Mouse (Mus musculus) layer of hippocampus, postnatal 10 days (tissue): Measurements from ENCODE around the gene Trpm8. TPM values are rescaled to one million over a fixed set of nuclear protein-coding genes. Genes with fewer than 3 reads are reported as not detected.

Source experiments
- DNase-seq, 2 experiments: peaks; one replicate each; pipeline ENCODE4 v3.0.0; 2021; ENCODE audit warnings: low spot score in 2 of 2
- total RNA-seq, 2 experiments: library from RNA; stranded (reverse); gene quantifications; 2 replicates each; pipeline ENCODE4 v1.2.3; 2021

Trpm8 gene
- total RNA-seq, 2 experiments from 2014 or later: 0.51 to 0.71 TPM

DNA sequence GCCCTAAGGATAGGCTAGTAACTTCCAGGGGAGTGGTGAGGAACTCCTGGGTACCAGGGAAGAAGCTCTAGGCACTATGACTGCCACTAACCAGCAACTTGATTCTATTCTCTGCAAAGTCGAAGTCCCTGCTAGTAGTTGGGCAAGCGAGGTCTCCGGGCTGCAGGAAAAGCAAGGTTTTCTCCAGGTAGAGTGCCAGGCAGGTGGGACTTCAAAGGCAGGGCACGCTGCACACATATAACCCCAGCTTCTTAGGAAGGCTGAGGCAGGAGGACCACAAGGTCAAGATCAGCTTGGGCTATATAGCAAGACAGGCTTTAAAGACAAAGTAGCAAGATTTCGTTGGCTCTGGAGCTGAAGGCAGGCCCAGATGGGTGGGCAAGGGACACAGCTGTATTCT is 13.7 kb upstream of the Trpm8 start:
- no peak for DNase-seq

GRCm38 (mm10) chr1:88264237-88264868 is 13.1 kb upstream of the Trpm8 start:
- no peak for DNase-seq

DNA sequence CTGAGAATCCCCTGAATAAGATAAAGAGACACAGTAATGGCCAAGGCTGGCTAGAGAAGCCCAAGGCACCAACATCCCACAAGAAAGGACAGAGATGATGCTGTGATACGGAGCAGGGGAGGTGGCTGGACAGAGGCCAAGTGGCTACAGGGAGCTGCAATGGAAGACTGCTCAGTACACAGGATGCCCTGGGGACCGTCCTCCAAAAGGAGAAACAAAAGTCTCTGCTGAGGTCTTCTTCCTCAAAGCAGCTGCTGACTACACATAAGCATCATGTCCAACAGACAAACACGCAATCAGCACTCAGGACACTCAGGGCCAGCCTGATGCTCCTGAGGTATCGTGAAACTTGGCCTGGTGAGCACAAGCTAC is 12.6 kb upstream of the Trpm8 start:
- no peak for DNase-seq

DNA sequence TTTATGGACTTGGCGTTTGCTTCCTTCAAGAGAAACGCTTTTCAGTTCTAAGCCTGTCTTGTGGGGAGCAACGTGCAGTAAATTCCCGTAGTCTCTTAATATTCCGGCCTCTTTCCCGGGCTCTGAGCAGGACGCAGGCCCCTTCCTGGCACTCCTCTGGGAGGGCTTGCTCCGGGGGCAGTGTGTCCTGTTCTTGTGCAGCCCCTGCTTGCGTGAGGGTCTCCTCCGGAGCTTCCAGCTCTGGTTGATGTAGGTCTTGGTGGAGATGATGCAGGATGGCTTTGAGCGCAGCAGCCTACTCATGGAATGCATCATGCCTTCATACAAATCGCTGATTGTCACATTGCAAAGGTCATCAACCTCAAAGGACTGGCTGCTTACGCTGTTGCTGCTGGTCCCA is 11.3 kb upstream of the Trpm8 start:
- no peak for DNase-seq

DNA sequence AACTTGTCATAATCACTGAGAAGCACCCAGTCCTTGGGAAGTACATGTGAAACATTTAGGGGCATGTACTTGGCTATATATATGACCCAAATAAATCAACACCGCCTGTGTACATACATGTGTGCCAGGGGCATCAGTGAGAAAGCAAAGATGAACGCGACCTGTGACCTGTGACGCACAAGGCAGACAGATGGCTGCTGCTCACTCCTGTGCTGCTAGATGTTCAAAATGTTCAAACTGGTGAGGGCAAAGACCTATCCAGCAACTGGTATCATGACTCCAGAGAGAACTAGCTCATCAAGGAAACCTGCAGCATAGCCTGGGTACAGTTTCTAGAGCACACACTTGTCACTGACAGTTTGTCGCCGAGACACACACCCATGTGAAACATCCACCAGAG is 10.0 kb upstream of the Trpm8 start:
- no peak for DNase-seq

- DNase-seq: no peak
Measured at GRCm38 (mm10) chr1:88268070-88268469, 9.4 kb upstream of the Trpm8 start.

- DNase-seq: no peak
Measured at GRCm38 (mm10) chr1:88269539-88270309, 7.7 kb upstream of the Trpm8 start.

GRCm38 (mm10) chr1:88272851-88273250 is 4.6 kb upstream of the Trpm8 start:
- no peak for DNase-seq

- DNase-seq: no peak
Measured at GRCm38 (mm10) chr1:88273326-88273725, 4.1 kb upstream of the Trpm8 start.

DNA sequence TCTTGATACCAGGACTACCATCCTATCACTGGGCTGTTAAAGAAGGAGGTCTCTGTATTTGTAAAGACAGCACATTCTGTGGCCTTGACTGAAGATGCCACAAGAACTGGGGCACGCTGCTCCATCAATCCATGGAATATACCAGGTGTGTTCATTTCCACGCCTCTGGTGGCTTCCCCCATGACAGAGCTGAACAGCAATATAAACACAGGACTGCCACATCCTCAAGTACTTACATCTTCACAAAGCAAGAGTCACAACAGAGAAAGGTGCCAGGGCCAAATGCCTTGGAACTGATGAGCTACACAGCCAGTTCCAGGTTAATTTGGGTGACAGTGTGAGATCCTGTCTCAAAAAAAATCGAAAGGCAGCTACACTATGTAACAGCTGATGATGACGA is 3.6 kb upstream of the Trpm8 start:
- DNase-seq: peak in 1 of 2 experiments; percentile 10

DNA sequence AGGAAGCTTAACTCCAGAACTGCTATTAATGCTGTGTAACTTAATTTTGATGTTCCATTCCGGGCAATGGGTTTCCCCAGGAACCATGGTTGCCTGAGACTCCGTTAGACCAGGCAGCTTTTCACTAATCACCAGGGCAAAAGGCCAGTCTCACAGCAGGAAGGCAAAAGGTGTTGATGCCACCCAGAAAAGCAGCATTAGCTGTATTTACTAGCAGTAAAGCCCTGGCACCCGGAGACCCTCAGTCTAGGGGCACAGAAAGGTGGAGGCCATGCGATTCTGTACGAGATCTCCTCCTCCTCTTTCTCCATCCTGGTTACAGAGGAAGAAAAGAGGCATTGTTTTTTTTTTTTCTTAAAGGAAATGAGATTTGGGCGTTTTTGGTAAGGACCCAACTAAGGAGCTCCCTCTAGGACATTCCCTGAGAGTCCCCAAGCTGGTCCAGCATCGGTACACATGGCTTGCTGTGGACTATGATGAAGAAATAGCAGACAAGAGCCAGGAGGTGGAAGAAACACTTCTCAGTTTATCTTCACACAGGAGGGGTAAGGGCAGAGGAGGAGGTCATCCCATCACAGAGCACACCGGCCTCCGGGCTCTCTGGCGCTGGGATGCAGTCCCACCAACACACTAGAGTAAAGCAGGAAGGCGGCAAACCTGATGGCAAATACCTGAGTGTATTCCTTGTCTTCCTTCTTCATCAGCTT is 2.9 kb upstream of the Trpm8 start:
- DNase-seq: no peak

GRCm38 (mm10) chr1:88275078-88275680 is 2.3 kb upstream of the Trpm8 start:
- no peak for DNase-seq

DNA sequence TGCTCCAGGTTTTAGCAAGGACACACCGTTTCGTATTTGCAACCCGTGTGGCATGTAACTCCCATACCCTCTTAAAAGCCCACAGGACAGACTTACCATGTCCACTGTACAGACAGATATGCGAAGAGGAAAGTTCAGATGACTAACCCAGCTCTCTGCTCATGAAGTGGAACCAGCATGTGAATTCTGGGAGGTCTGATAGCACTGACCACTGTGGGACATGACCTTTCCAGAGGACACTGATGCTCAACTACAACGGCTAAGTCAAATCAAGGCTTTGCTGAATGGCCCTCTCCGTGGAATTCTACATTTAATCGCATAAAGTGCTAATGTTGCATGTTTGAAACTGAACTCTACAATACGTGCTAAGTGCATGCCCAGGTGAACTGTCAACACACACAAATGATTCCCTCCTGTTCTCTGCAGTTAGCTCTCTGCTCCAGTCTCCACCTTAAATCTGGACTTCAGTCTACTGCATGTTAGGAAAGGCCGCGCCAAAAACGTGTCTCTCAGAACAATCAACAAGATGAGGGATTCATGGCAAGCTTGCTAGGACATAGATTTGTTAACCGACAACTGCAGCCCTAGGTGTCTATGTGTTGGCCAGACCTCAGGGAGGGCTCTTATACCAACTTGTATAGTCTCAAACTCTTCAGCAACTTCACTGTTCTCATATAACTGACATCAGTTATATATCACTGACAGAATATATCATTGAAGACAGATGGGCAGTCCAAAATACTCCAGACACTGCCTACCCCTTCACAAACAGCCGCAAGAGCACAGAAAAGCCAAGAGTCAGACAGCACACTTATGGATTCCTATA is 1.6 kb upstream of the Trpm8 start:
- no peak for DNase-seq

DNA sequence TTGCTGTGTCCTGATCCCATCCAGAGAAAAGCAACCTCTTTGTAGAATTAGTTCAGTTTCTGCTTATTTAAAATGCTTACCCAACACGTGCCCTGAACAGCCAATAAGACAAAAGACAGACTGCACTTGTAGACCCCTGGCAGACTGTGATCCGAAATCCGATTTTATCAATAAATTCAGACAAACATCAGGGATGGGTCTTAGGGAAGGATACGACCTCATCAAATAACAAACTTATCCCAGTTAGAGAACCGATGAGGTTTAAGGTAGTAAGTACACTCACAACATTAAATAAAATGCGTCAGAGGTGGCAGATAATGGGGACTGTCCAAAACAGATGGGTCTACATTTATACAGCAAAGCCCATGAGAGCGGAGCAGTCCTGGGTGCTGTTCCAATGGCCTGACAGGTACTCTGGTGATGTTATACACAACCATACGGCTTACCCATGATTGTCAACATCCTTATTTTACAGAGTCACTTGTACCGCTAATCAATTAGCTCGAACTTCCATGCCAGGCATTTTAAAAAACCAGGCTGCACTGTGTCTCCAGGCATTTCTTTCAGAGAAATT is 850 bp upstream of the Trpm8 start:
- no peak for DNase-seq

GRCm38 (mm10) chr1:88277818-88278511 is 504 bp downstream of the Trpm8 start:
- peak in 1 of 2 experiments; percentile 50 for DNase-seq

- DNase-seq: no peak
Measured at GRCm38 (mm10) chr1:88279111-88280005, 1.9 kb downstream of the Trpm8 start.

DNA sequence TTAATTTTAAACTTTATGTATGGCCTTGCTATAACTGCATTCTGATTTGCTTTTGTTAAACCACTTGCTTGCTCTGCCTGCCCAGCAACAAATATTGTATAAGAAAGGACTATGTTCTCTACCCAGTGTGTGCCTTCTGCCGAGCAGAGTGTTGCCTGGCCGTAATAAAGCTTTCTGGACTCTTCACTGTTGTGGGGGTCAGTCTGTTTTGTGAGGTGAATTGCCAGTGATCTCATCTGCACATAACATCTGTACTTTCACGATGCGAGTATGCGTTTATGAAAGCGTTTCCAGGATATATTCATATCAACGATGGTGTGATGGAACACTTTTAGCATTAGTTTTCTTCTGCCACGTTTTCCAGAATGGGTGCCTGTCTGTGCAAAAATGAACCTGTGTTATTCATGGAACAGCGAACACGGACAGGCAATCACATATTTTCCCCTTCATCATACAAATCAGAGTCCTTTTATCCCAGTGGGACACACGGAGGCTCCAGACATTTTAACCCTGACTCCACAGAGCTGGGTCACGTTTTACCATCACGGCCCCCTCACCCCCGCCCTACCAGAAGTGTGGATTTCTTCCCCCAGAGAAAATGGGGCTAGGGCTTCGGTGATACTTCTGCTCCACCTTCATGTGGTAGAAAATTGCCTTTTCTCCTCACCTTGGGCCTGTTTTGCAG is 2.7 kb downstream of the Trpm8 start:
- no peak for DNase-seq

DNA sequence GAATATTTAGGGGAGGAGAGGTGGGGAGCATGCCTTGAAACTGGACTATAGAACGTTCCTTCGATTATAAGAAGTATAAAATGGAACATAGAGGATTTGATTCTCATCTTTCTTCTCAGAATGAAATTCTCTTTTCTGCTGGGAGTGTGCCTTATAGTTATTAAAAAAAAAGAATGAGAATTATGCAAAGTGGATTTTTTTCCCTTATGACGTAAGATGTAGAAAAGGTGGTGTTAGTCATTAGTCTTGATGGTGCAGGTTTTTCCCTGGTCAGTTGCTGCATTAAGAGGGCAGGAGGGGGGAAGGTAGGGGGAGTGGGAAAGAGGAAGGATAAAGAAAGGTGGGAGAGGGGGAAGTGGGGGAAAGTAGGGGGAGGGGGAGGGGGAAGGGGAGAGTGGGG is 4.8 kb downstream of the Trpm8 start:
- DNase-seq: no peak
